Mouse (Mus musculus): Measurements from ENCODE around the gene Gm15023. TPM values are rescaled to one million over a fixed set of nuclear protein-coding genes. Genes with fewer than 3 reads are reported as not detected.
"Not testable (repeated sequence)": the region's sequence is repeated elsewhere in the genome, so short reads cannot be mapped to it uniquely, and the experiment has no call there.

Gm15023 gene
- total RNA-seq (2012; rRNA removed) (not detected in 2 replicates), polyA plus RNA-seq (2012; ENCODE audit: insufficient read depth in 1 of 2, insufficient read length in 2 of 2, low read depth in 1 of 2, low replicate concordance in 2 of 2, missing spikeins in 1 of 2) (not detected)

GRCm38 (mm10) chrX:135177532-135177931 lies at the start of gene Gm15023:
Gm15023 (minus strand) TSS chrX:135177632.
- not testable (repeated sequence) for H3K27me3 ChIP-seq (ENCODE audit: control insufficient read depth in 1 of 2, insufficient read depth in 2 of 2, low read length in 2 of 2)

DNA sequence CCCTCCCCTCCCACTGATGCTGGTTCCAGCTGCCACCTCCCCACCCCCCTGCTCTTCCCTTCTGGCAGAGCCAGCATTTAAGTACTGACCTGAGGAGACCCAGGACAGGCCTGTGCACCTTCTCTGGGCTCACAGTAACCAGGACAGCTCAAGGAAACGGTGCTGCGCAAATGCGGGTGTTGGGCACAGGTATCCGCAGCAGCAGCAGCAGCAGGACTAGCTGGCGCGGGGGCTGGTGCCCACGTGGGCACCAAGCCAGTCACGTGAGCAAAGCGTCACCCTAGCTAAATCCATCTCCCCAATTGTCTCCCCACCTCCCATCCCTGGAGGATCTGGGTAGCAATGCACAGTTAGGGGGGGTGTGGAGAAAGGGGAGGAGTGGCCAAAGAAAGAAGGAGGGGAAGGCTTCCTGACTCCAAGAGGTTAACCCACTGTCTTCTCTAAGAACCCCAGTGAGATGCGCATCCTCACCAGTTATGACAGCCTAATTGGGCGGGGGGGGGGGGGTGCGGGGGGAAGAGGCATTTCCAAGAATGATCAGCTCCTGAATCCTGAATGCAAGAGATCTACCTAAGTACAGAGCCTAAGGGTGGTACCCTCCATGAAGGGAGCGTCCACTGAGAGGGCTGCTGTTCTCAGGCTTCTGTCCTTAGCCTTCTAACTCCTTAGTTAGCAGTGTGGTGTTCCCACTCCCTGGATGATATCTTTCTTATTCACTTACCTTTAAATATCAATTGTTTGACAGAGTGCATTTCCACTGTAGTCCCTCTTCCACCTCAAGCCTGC lies 33.2 kb upstream of the Gm15023 start, which contains the start of gene Tceal6:
TSS of gene Tceal6 (minus strand) at position 252 of the 786 bp plus-strand sequence.
- TF ChIP-seq MXI1 (IDR thresholded peaks at IDR 0.05; ENCODE audit: low read depth, low read length): no peak
- TF ChIP-seq TCF12 (IDR thresholded peaks at IDR 0.05; ENCODE audit: low read depth, low read length): no peak
- TF ChIP-seq MYB (IDR thresholded peaks at IDR 0.05; ENCODE audit: low read depth, low read length): no peak
- no peak for TF ChIP-seq HCFC1 (IDR thresholded peaks at IDR 0.05; ENCODE audit: low read depth, low read length)
- TF ChIP-seq CHD2 (IDR thresholded peaks at IDR 0.05; ENCODE audit: low read length): no peak
- no peak for TF ChIP-seq MEF2A (IDR thresholded peaks at IDR 0.05; ENCODE audit: extremely low read depth, insufficient replicate concordance, low read depth, low read length, poor library complexity, severe bottlenecking)
- TF ChIP-seq USF2 (IDR thresholded peaks at IDR 0.05; ENCODE audit: borderline replicate concordance in 1 of 2, insufficient read depth in 1 of 2, low read depth in 1 of 2, low read length in 2 of 2): no peak
- TF ChIP-seq ZKSCAN1 (IDR thresholded peaks at IDR 0.05; ENCODE audit: low read depth, low read length): no peak
- no peak for TF ChIP-seq SMC3 (IDR thresholded peaks at IDR 0.05; ENCODE audit: low read depth, low read length)
- TF ChIP-seq SIN3A (IDR thresholded peaks at IDR 0.05; ENCODE audit: low read length): no peak
- no peak within 1 kb of the TSS for H3K9ac ChIP-seq (ENCODE audit: control insufficient read depth, low read depth, low read length, poor library complexity, severe bottlenecking)

More at GRCm38 (mm10) chrX:135177532-135177931, at the start of gene Gm15023:
- H3K4me1 ChIP-seq (ENCODE audit: control insufficient read depth in 1 of 2, insufficient read depth in 2 of 2, low read length in 2 of 2); H3K4me3 ChIP-seq (ENCODE audit: control insufficient read depth in 1 of 2, insufficient read depth in 1 of 2, low read depth in 2 of 2, low read length in 2 of 2); H3K9me3 ChIP-seq (replicated peaks; ENCODE audit: insufficient read depth, low read length); H3K36me3 ChIP-seq (ENCODE audit: control insufficient read depth in 1 of 2, insufficient read depth in 2 of 2, low read length in 2 of 2); H3K79me2 ChIP-seq (ENCODE audit: control insufficient read depth, insufficient read depth, low read length, poor library complexity); H3K27ac ChIP-seq (ENCODE audit: control insufficient read depth, low read depth, low read length); H3K9ac ChIP-seq (ENCODE audit: control insufficient read depth, low read depth, low read length, poor library complexity, severe bottlenecking); DNase-seq (ENCODE audit: low read depth, low spot score): not testable (repeated sequence)

GRCm38 (mm10) chrX:135209773-135210435 lies 32.5 kb upstream of the Gm15023 start:
- not testable (repeated sequence) for H3K4me3 ChIP-seq (ENCODE audit: control insufficient read depth in 1 of 2, insufficient read depth in 1 of 2, low read depth in 2 of 2, low read length in 2 of 2); H3K9ac ChIP-seq (ENCODE audit: control insufficient read depth, low read depth, low read length, poor library complexity, severe bottlenecking); DNase-seq (ENCODE audit: low read depth, low spot score); H3K27me3 ChIP-seq (ENCODE audit: control insufficient read depth in 1 of 2, insufficient read depth in 2 of 2, low read length in 2 of 2); H3K36me3 ChIP-seq (ENCODE audit: control insufficient read depth in 1 of 2, insufficient read depth in 2 of 2, low read length in 2 of 2); H3K27ac ChIP-seq (ENCODE audit: control insufficient read depth, low read depth, low read length); H3K79me2 ChIP-seq (ENCODE audit: control insufficient read depth, insufficient read depth, low read length, poor library complexity); H3K4me1 ChIP-seq (ENCODE audit: control insufficient read depth in 1 of 2, insufficient read depth in 2 of 2, low read length in 2 of 2); H3K9me3 ChIP-seq (replicated peaks; ENCODE audit: insufficient read depth, low read length)

More for the DNA sequence above, 33.2 kb upstream of the Gm15023 start, which contains the start of gene Tceal6:
- Histone ChIP-seq H3K27me3 (ENCODE audit: control insufficient read depth in 1 of 2, insufficient read depth in 2 of 2, low read length in 2 of 2) (no peaks in the 10 kb centered on the region), H3K9me3 (replicated peaks; ENCODE audit: insufficient read depth, low read length) (no peaks in the 10 kb centered on the region), H3K27ac (ENCODE audit: control insufficient read depth, low read depth, low read length) (no peak within 1 kb of the TSS), H3K4me3 (ENCODE audit: control insufficient read depth in 1 of 2, insufficient read depth in 1 of 2, low read depth in 2 of 2, low read length in 2 of 2) (no peak within 1 kb of the TSS), H3K36me3 (ENCODE audit: control insufficient read depth in 1 of 2, insufficient read depth in 2 of 2, low read length in 2 of 2) (no peaks in the 10 kb centered on the region), H3K79me2 (ENCODE audit: control insufficient read depth, insufficient read depth, low read length, poor library complexity) (no peaks in the 10 kb centered on the region), H3K4me1 (ENCODE audit: control insufficient read depth in 1 of 2, insufficient read depth in 2 of 2, low read length in 2 of 2) (no peaks in the 10 kb centered on the region)
- no peak for DNase-seq (ENCODE audit: low read depth, low spot score)

- H3K4me3 ChIP-seq (ENCODE audit: control insufficient read depth in 1 of 2, insufficient read depth in 1 of 2, low read depth in 2 of 2, low read length in 2 of 2); DNase-seq (ENCODE audit: low read depth, low spot score); H3K27ac ChIP-seq (ENCODE audit: control insufficient read depth, low read depth, low read length); H3K27me3 ChIP-seq (ENCODE audit: control insufficient read depth in 1 of 2, insufficient read depth in 2 of 2, low read length in 2 of 2); H3K79me2 ChIP-seq (ENCODE audit: control insufficient read depth, insufficient read depth, low read length, poor library complexity); H3K9me3 ChIP-seq (replicated peaks; ENCODE audit: insufficient read depth, low read length); H3K4me1 ChIP-seq (ENCODE audit: control insufficient read depth in 1 of 2, insufficient read depth in 2 of 2, low read length in 2 of 2); H3K9ac ChIP-seq (ENCODE audit: control insufficient read depth, low read depth, low read length, poor library complexity, severe bottlenecking); H3K36me3 ChIP-seq (ENCODE audit: control insufficient read depth in 1 of 2, insufficient read depth in 2 of 2, low read length in 2 of 2): not testable (repeated sequence)
Observed at GRCm38 (mm10) chrX:135189924-135190323, 12.5 kb upstream of the Gm15023 start.

DNA sequence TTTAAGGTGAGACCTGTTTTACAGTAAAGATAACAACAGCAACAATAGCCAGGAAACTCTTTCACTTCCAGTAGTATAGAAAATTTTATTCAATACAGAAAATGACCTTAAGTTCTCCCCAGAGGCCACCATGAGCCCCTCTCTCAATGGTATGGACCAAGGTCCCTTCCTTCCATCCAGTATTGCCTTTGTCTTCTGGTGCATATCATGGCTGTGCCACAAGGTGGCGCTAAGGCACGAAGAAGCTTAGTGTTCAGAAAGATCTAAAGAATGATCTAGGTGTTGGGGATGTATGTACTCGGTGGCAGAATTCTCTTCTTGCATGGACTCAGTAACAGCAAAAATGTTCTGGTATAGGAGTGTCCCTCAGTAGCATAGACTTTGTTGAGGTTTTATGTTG lies 11.2 kb upstream of the Gm15023 start:
- H3K27me3 ChIP-seq (ENCODE audit: control insufficient read depth in 1 of 2, insufficient read depth in 2 of 2, low read length in 2 of 2); DNase-seq (ENCODE audit: low read depth, low spot score); H3K36me3 ChIP-seq (ENCODE audit: control insufficient read depth in 1 of 2, insufficient read depth in 2 of 2, low read length in 2 of 2); H3K9me3 ChIP-seq (replicated peaks; ENCODE audit: insufficient read depth, low read length); H3K4me1 ChIP-seq (ENCODE audit: control insufficient read depth in 1 of 2, insufficient read depth in 2 of 2, low read length in 2 of 2); H3K4me3 ChIP-seq (ENCODE audit: control insufficient read depth in 1 of 2, insufficient read depth in 1 of 2, low read depth in 2 of 2, low read length in 2 of 2); H3K9ac ChIP-seq (ENCODE audit: control insufficient read depth, low read depth, low read length, poor library complexity, severe bottlenecking); H3K27ac ChIP-seq (ENCODE audit: control insufficient read depth, low read depth, low read length); H3K79me2 ChIP-seq (ENCODE audit: control insufficient read depth, insufficient read depth, low read length, poor library complexity): not testable (repeated sequence)

Data from MEL (cell line).